Mouse (Mus musculus): ENCODE data around the gene Cldn3. TPM values are rescaled to one million over a fixed set of nuclear protein-coding genes. Genes with fewer than 3 reads are reported as not detected.
"Not testable (repeated sequence)": the region's sequence is repeated elsewhere in the genome, so short reads cannot be mapped to it uniquely, and the experiment has no call there.

Gene Cldn3
- polyA plus RNA-seq (2014; fragmentation: Nextera tagmentation; extraction: Ambion mirVana), result 3.5 and 5.3 TPM in 2 replicates

- Histone ChIP-seq H3K9ac (ENCODE audit: low read depth, low read length) (peak within 1 kb of the TSS; percentile 15; the same call in 1 of the 2 replicates), H3K4me2 (replicated peaks; ENCODE audit: low read depth, low read length) (peak within 1 kb of the TSS; percentile 25), H3K4me3 (ENCODE audit: low read depth, low read length) (peak within 1 kb of the TSS; percentile 20), H3K4me1 (replicated peaks; ENCODE audit: control insufficient read depth, insufficient read depth, low read length) (peaks cover 5% of the 10 kb centered on the region; the same call in 1 of the 2 replicates), H3K27ac (ENCODE audit: low read depth, low read length) (no peak within 1 kb of the TSS), H3K36me3 (ENCODE audit: control insufficient read depth, insufficient read depth, low read length) (no peaks in the 10 kb centered on the region), H3K9me3 (ENCODE audit: control insufficient read depth, low read length) (no peaks in the 10 kb centered on the region), H3K27me3 (ENCODE audit: control insufficient read depth, insufficient read depth, low read length) (peaks cover 43% of the 10 kb centered on the region)
- DNase-seq (ENCODE audit: low spot score) (peak; percentile 46), ATAC-seq (ENCODE audit: low FRiP score) (peak; percentile 63)
- WGBS, result under 1% methylated on average over 25 of the region's 25 CpGs
Observed at GRCm38 (mm10) chr5:134985633-134986297, at the start of gene Cldn3. Gene Cldn3, plus strand, starts transcription at chr5:134986214.

GRCm38 (mm10) chr5:134936626-134937185, 49.3 kb upstream of the Cldn3 start:
- no peak overlapping the region for H3K4me2 ChIP-seq (replicated peaks; ENCODE audit: low read depth, low read length)
- no peak overlapping the region for H3K4me3 ChIP-seq (ENCODE audit: low read depth, low read length)
- ATAC-seq (ENCODE audit: low FRiP score) (no peak), DNase-seq (ENCODE audit: low spot score) (no peak)
- 86% methylated on average over 6 of the region's 6 CpGs for WGBS
- no peak overlapping the region for H3K9ac ChIP-seq (ENCODE audit: low read depth, low read length)
- H3K4me1 ChIP-seq (replicated peaks; ENCODE audit: control insufficient read depth, insufficient read depth, low read length), result no peaks in the 10 kb centered on the region
- H3K27me3 ChIP-seq (ENCODE audit: control insufficient read depth, insufficient read depth, low read length), result no peaks in the 10 kb centered on the region
- no peak overlapping the region for H3K27ac ChIP-seq (ENCODE audit: low read depth, low read length)
- no peaks in the 10 kb centered on the region for H3K36me3 ChIP-seq (ENCODE audit: control insufficient read depth, insufficient read depth, low read length)
- no peaks in the 10 kb centered on the region for H3K9me3 ChIP-seq (ENCODE audit: control insufficient read depth, low read length)

DNA sequence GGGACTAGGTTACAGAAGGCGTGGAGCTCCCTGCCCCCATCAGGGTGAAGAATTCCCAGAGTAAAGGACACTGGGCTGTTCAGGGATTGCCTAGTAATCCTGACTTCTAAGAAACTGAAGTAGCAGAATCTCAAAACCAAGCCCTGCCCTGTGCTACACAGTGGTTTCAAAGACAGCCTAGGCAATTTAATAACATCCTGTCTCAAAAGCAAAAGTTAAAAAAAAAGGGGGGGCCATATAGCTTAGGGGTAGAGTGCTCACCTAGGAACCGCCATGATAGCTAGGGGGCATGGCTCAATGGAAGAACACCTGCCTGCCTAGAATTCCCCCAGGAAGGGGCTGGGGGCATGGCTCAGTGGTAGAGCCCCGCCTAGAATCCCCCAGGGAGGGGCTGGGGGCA, 46.9 kb upstream of the Cldn3 start:
- no peaks in the 10 kb centered on the region for H3K9me3 ChIP-seq (ENCODE audit: control insufficient read depth, low read length)
- no peak overlapping the region for H3K4me2 ChIP-seq (replicated peaks; ENCODE audit: low read depth, low read length)
- no peaks in the 10 kb centered on the region for H3K36me3 ChIP-seq (ENCODE audit: control insufficient read depth, insufficient read depth, low read length)
- DNase-seq (ENCODE audit: low spot score) (no peak), ATAC-seq (ENCODE audit: low FRiP score) (no peak)
- 71% methylated on average over 3 of the region's 3 CpGs for WGBS
- H3K27ac ChIP-seq (ENCODE audit: low read depth, low read length), result no peak overlapping the region
- H3K27me3 ChIP-seq (ENCODE audit: control insufficient read depth, insufficient read depth, low read length), result no peaks in the 10 kb centered on the region
- H3K4me3 ChIP-seq (ENCODE audit: low read depth, low read length), result no peak overlapping the region
- H3K9ac ChIP-seq (ENCODE audit: low read depth, low read length), result no peak overlapping the region
- no peaks in the 10 kb centered on the region for H3K4me1 ChIP-seq (replicated peaks; ENCODE audit: control insufficient read depth, insufficient read depth, low read length)

DNA sequence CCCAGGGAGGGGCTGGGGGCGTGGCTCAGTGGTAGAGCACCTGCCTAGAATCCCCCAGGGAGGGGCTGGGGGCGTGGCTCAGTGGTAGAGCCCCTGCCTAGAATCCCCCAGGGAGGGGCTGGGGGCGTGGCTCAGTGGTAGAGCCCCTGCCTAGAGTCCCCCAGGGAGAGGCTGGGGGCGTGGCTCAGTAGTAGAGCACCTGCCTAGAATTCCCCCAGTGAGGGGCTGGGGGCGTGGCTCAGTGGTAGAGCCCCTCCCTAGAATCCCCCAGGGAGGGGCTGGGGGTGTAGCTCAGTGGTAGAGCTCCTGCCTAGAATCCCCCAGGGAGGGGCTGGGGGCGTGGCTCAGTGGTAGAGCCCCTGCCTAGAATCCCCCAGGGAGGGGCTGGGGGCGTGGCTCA, 46.5 kb upstream of the Cldn3 start:
- 100% methylated on average over 2 of the region's 7 CpGs for WGBS
- H3K4me2 ChIP-seq (replicated peaks; ENCODE audit: low read depth, low read length); DNase-seq (ENCODE audit: low spot score); ATAC-seq (ENCODE audit: low FRiP score); H3K36me3 ChIP-seq (ENCODE audit: control insufficient read depth, insufficient read depth, low read length); H3K9ac ChIP-seq (ENCODE audit: low read depth, low read length); H3K27me3 ChIP-seq (ENCODE audit: control insufficient read depth, insufficient read depth, low read length); H3K4me1 ChIP-seq (replicated peaks; ENCODE audit: control insufficient read depth, insufficient read depth, low read length); H3K27ac ChIP-seq (ENCODE audit: low read depth, low read length); H3K4me3 ChIP-seq (ENCODE audit: low read depth, low read length); H3K9me3 ChIP-seq (ENCODE audit: control insufficient read depth, low read length): not testable (repeated sequence)

GRCm38 (mm10) chr5:134941472-134942209, 44.4 kb upstream of the Cldn3 start:
- Histone ChIP-seq H3K4me2 (replicated peaks; ENCODE audit: low read depth, low read length) (no peak overlapping the region), H3K4me3 (ENCODE audit: low read depth, low read length) (no peak overlapping the region), H3K9ac (ENCODE audit: low read depth, low read length) (no peak overlapping the region), H3K4me1 (replicated peaks; ENCODE audit: control insufficient read depth, insufficient read depth, low read length) (no peaks in the 10 kb centered on the region), H3K9me3 (ENCODE audit: control insufficient read depth, low read length) (no peaks in the 10 kb centered on the region), H3K27me3 (ENCODE audit: control insufficient read depth, insufficient read depth, low read length) (peaks cover 16% of the 10 kb centered on the region), H3K27ac (ENCODE audit: low read depth, low read length) (no peak overlapping the region), H3K36me3 (ENCODE audit: control insufficient read depth, insufficient read depth, low read length) (no peaks in the 10 kb centered on the region)
- WGBS, result 89% methylated on average over 14 of the region's 14 CpGs
- DNase-seq (ENCODE audit: low spot score), result no peak
- ATAC-seq (ENCODE audit: low FRiP score), result no peak

- no peak for ATAC-seq (ENCODE audit: low FRiP score)
Observed at GRCm38 (mm10) chr5:134942740-134943139, 43.3 kb upstream of the Cldn3 start.

DNA sequence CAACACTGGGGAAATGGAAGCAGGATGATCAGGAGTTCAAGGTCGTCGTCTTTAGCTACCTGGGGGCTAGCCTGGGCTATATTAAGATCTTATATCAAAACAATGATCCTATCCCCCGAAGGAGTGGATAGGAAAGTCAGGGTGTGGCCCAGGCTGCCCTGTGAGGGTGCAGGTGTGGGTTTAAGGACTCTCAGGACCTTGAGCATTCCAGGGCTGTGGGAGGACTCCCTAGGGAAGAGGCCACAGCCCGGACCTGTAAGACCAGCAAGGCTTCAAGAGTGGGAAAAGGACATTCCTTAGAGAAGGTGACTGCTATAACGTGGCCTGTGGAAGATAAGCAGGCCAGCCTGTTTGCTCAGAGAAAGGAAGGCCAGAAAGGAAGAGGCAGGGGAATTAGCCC, 41.8 kb upstream of the Cldn3 start:
- H3K27me3 ChIP-seq (ENCODE audit: control insufficient read depth, insufficient read depth, low read length), result peaks cover 23% of the 10 kb centered on the region
- no peaks in the 10 kb centered on the region for H3K36me3 ChIP-seq (ENCODE audit: control insufficient read depth, insufficient read depth, low read length)
- no peaks in the 10 kb centered on the region for H3K4me1 ChIP-seq (replicated peaks; ENCODE audit: control insufficient read depth, insufficient read depth, low read length)
- ATAC-seq (ENCODE audit: low FRiP score) (no peak), DNase-seq (ENCODE audit: low spot score) (no peak)
- H3K4me2 ChIP-seq (replicated peaks; ENCODE audit: low read depth, low read length), result no peak overlapping the region
- no peak overlapping the region for H3K4me3 ChIP-seq (ENCODE audit: low read depth, low read length)
- WGBS, result 89% methylated on average over 5 of the region's 5 CpGs
- no peaks in the 10 kb centered on the region for H3K9me3 ChIP-seq (ENCODE audit: control insufficient read depth, low read length)
- no peak overlapping the region for H3K9ac ChIP-seq (ENCODE audit: low read depth, low read length)
- H3K27ac ChIP-seq (ENCODE audit: low read depth, low read length), result no peak overlapping the region

More at GRCm38 (mm10) chr5:134942740-134943139, 43.3 kb upstream of the Cldn3 start:
- Histone ChIP-seq H3K9me3 (ENCODE audit: control insufficient read depth, low read length) (no peaks in the 10 kb centered on the region), H3K27ac (ENCODE audit: low read depth, low read length) (no peak overlapping the region), H3K9ac (ENCODE audit: low read depth, low read length) (no peak overlapping the region), H3K4me1 (replicated peaks; ENCODE audit: control insufficient read depth, insufficient read depth, low read length) (no peaks in the 10 kb centered on the region), H3K4me2 (replicated peaks; ENCODE audit: low read depth, low read length) (no peak overlapping the region), H3K4me3 (ENCODE audit: low read depth, low read length) (no peak overlapping the region), H3K36me3 (ENCODE audit: control insufficient read depth, insufficient read depth, low read length) (no peaks in the 10 kb centered on the region), H3K27me3 (ENCODE audit: control insufficient read depth, insufficient read depth, low read length) (peaks cover 23% of the 10 kb centered on the region)
- DNase-seq (ENCODE audit: low spot score), result no peak
- WGBS, result 87% methylated on average over 2 of the region's 2 CpGs

- ATAC-seq (ENCODE audit: low FRiP score), result no peak
- 43% methylated on average over 18 of the region's 19 CpGs for WGBS
- 0 out of 2 replicates have a peak overlapping the region, but pooled peaks have one; percentile 7 for H3K9ac ChIP-seq (ENCODE audit: low read depth, low read length)
- no peak overlapping the region for H3K27ac ChIP-seq (ENCODE audit: low read depth, low read length)
- no peaks in the 10 kb centered on the region for H3K9me3 ChIP-seq (ENCODE audit: control insufficient read depth, low read length)
- no peaks in the 10 kb centered on the region for H3K36me3 ChIP-seq (ENCODE audit: control insufficient read depth, insufficient read depth, low read length)
- H3K27me3 ChIP-seq (ENCODE audit: control insufficient read depth, insufficient read depth, low read length), result peaks cover 23% of the 10 kb centered on the region
- no peaks in the 10 kb centered on the region for H3K4me1 ChIP-seq (replicated peaks; ENCODE audit: control insufficient read depth, insufficient read depth, low read length)
- no peak overlapping the region for H3K4me2 ChIP-seq (replicated peaks; ENCODE audit: low read depth, low read length)
- no peak overlapping the region for H3K4me3 ChIP-seq (ENCODE audit: low read depth, low read length)
- no peak for DNase-seq (ENCODE audit: low spot score)
Observed at GRCm38 (mm10) chr5:134945266-134945959, 40.6 kb upstream of the Cldn3 start.

All from hindbrain, embryonic 11.5 days (tissue).